Mouse (Mus musculus) cerebellum, adult 2 months (tissue): ENCODE results near the gene Samd15. TPM values are rescaled to one million over a fixed set of nuclear protein-coding genes. Genes with fewer than 3 reads are reported as not detected.

Experiments used
- DNase-seq, 2 experiments: peaks; one replicate each; pipeline ENCODE4 v3.0.0; 2021
- H3K27ac ChIP-seq: fragments of 200-500 bp; 2 replicates; pipeline ENCODE4 v1.5.1; 2012; ENCODE audit warnings: low read length, control low read depth, inconsistent platforms; ENCODE audit not compliant: insufficient read depth
- H3K27me3 ChIP-seq: fragments of 200-500 bp; 2 replicates; pipeline ENCODE4 v1.6.1; 2012; ENCODE audit warnings: inconsistent platforms, mild to moderate bottlenecking, low read length, moderate library complexity; ENCODE audit not compliant: control insufficient read depth, insufficient read depth
- H3K4me1 ChIP-seq: fragments of 200-500 bp; 2 replicates; pipeline ENCODE4 v1.6.1; 2011; ENCODE audit warnings: low read length; ENCODE audit not compliant: control insufficient read depth, insufficient read depth
- H3K4me3 ChIP-seq: fragments of 200-500 bp; replicated peaks from 2 replicates; pipeline ENCODE3; 2011; ENCODE audit warnings: mild to moderate bottlenecking, low read depth, low read length, control low read depth; ENCODE audit not compliant: insufficient read depth
- CTCF ChIP-seq: fragments of 200-500 bp; IDR thresholded peaks from 2 replicates; pipeline ENCODE4 v1.5.1; 2011; ENCODE audit warnings: low read depth, mild to moderate bottlenecking, control low read depth, low read length, moderate library complexity, borderline replicate concordance; ENCODE audit not compliant: insufficient read depth
- POLR2A ChIP-seq: fragments of 200-500 bp; IDR thresholded peaks from 2 replicates; pipeline ENCODE4 v1.6.1; 2011; ENCODE audit warnings: low read length, control low read depth, borderline replicate concordance; ENCODE audit not compliant: insufficient read depth
- WGBS: fragments of 180-500 bp; shearing (Covaris S2); methylation state at CpG from one replicate; pipeline ENCODE4 v1.1.7; 2018; 5-methylcytosine and 5-hydroxymethylcytosine counted together
- polyA plus RNA-seq: library from polyadenylated mRNA; depleted of rRNA; stranded (reverse); fragments of >200 nt; gene quantifications from 2 replicates; pipeline ENCODE4 v1.2.3, GENCODE M21; 2012; rRNA removed

Samd15 gene
- polyA plus RNA-seq, 1 experiment = 1.9 TPM

DNA sequence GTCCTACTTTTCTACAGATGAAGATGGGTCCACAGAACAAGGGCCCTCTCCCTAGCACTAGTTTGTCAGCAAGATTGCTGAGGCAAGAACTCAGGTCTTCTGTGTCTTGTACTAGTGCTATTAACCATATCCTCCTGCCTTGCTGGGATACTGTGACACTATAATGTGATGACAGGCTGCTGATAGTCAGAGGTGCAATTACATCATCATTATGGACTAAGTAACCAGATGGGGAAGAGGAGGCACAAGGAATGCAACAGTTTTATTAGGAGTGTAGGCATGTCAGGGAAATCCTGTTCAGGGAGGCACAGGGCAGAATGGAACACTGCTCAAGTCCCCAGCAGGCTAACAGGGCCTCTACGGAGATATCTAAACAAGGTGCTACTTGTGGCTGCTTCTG is 39.1 kb downstream of the Samd15 start, which contains the start of gene Noxred1:
Noxred1 (minus strand) TSS at position 101 of the 400 bp plus-strand sequence.
- no peak for DNase-seq
- Histone ChIP-seq H3K27me3 (no peaks in the 10 kb centered on the region), H3K4me1 (no peaks in the 10 kb centered on the region), H3K27ac (no peak within 1 kb of the TSS), H3K4me3 (no peak within 1 kb of the TSS)
- 96% methylated on average over 1 of the region's 1 CpGs for WGBS
- no peak for TF ChIP-seq POLR2A
- no peak for TF ChIP-seq CTCF

GRCm38 (mm10) chr12:87250161-87250560 is 50.6 kb downstream of the Samd15 start:
- 92% methylated on average over 6 of the region's 6 CpGs for WGBS
- no peak for TF ChIP-seq POLR2A
- TF ChIP-seq CTCF = no peak
- Histone ChIP-seq H3K4me1 (no peaks in the 10 kb centered on the region), H3K27me3 (no peaks in the 10 kb centered on the region), H3K27ac (no peak overlapping the region), H3K4me3 (no peak overlapping the region)
- no peak for DNase-seq

DNA sequence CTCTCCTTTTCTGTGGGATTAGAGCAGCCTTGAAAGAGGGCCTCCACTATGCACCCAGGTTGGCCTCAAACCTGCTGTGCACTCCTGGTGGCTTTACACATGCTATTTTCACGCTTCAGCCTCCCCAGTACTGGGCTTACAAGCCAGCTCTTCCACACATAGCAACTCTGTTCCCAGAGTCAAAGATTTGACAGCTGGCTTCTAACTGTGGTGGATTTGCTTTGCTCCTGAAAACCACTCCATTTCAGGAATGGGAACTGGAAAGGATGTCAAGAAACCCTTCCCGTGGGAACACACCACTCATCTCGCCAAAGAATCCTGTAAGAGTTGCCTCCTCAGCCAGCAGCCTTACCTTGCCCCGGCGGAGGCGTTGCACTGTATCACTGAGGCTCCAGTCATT is 54.4 kb downstream of the Samd15 start:
- DNase-seq = no peak
- Histone ChIP-seq H3K27ac (no peak overlapping the region), H3K4me1 (no peaks in the 10 kb centered on the region), H3K27me3 (no peaks in the 10 kb centered on the region), H3K4me3 (no peak overlapping the region)
- 89% methylated on average over 6 of the region's 6 CpGs for WGBS
- TF ChIP-seq POLR2A (no peak), CTCF (no peak)

DNA sequence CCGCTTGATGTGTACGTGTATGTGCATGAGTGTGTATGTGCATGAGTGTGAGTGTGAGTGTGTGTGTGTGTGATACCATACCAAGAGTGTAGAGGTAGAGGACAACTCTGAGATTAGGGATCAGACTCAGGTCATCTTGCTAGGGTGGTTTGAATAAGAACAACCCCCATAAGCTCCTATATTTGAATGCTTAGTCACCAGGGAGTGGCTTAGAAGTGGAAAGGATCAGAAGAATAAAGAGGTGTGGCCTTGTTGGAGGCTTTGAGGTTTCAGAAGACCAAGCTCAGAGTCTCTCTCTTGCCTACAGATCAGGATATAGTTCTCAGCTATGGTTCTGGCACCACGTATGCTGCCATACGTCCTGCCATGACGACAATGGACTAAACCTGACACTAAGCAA is 57.1 kb downstream of the Samd15 start:
- Histone ChIP-seq H3K27ac (no peak overlapping the region), H3K4me3 (no peak overlapping the region), H3K4me1 (no peaks in the 10 kb centered on the region), H3K27me3 (no peaks in the 10 kb centered on the region)
- WGBS = 94% methylated on average over 5 of the region's 5 CpGs
- TF ChIP-seq POLR2A = no peak
- TF ChIP-seq CTCF = no peak
- no peak for DNase-seq

DNA sequence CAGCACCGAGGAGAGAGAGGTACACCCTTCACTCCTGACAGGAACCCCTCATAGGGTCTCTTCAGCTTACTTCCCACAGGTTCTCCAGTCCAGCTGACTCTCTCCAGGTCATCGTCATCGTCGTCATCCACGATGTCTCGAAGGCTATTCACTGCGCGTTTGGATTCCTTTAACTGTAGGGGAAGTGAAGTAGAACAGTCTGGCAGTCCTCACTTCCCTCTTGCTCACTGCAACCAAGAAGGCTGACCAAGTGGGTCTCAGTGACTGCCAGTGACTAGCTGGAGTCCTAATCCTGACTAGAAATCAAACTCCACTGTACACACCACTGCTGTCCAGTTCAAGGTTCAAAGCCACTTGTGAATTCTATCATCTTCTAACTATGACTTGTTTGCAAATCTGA is 61.0 kb downstream of the Samd15 start:
- Histone ChIP-seq H3K4me3 (no peak overlapping the region), H3K4me1 (no peaks in the 10 kb centered on the region), H3K27ac (no peak overlapping the region), H3K27me3 (no peaks in the 10 kb centered on the region)
- TF ChIP-seq CTCF = no peak
- TF ChIP-seq POLR2A = no peak
- no peak for DNase-seq
- 96% methylated on average over 8 of the region's 8 CpGs for WGBS

Other genes with a start within 250 kb of the Samd15 start
- gene Zdhhc22, start 209.3 kb upstream of the Samd15 start, polyA plus RNA-seq = 28.1 and 29.3 TPM in 2 replicates
- 55.9 and 71.0 TPM in 2 replicates for gene Tmem63c, start 178.4 kb upstream of the Samd15 start, polyA plus RNA-seq
- gene Ngb, start 97.2 kb upstream of the Samd15 start, polyA plus RNA-seq = 3.8 and 5.0 TPM in 2 replicates
- 64.1 and 69.4 TPM in 2 replicates for gene Gstz1, start 52.6 kb upstream of the Samd15 start, polyA plus RNA-seq
- gene Pomt2, start 51.8 kb upstream of the Samd15 start, polyA plus RNA-seq = 21.9 and 22.4 TPM in 2 replicates
- gene Tmed8, start 731 bp downstream of the Samd15 start, polyA plus RNA-seq = 22.1 and 23.5 TPM in 2 replicates
- 1.5 and 2.0 TPM in 2 replicates for gene Noxred1, start 39.0 kb downstream of the Samd15 start, polyA plus RNA-seq
- 58.2 and 60.3 TPM in 2 replicates for gene Vipas39, start 66.5 kb downstream of the Samd15 start, polyA plus RNA-seq
- gene Ahsa1, start 66.8 kb downstream of the Samd15 start, polyA plus RNA-seq = 238 and 246 TPM in 2 replicates
- gene Ism2, start 100.0 kb downstream of the Samd15 start, polyA plus RNA-seq = 0.21 and 0.26 TPM in 2 replicates
- gene Sptlc2, start 188.6 kb downstream of the Samd15 start, polyA plus RNA-seq = 23.3 and 25.2 TPM in 2 replicates
- 82.7 and 86.7 TPM in 2 replicates for gene Slirp, start 244.2 kb downstream of the Samd15 start, polyA plus RNA-seq
- 18.3 and 22.0 TPM in 2 replicates for gene Alkbh1, start 244.3 kb downstream of the Samd15 start, polyA plus RNA-seq